Mouse (Mus musculus) embryo, embryonic 11 days (tissue): Measurements from ENCODE around the gene 4930523C07Rik.

Experiments used
- DNase-seq: peaks from one replicate; pipeline ENCODE4 v3.0.0-alpha.2; 2015

Gene 4930523C07Rik

DNA sequence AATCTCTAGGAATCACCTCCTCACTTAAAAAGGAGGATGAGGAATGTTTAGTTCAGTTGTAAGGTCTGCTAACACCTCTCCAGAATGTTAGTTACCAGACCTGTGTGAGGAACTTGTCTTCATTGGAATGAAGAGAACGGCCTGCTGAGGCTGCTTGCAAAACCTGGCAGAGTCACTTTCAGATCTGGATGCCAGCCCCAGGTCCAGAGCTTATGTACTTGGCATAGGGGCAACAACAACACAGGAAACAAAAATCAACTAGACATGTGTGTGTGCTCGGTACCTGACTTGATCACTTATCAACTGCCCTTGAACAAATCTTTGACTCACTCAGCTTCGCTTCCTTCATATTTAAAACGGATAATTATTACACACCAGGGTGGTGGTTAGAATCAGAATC is 2.6 kb downstream of the 4930523C07Rik start:
- DNase-seq: no peak

DNA sequence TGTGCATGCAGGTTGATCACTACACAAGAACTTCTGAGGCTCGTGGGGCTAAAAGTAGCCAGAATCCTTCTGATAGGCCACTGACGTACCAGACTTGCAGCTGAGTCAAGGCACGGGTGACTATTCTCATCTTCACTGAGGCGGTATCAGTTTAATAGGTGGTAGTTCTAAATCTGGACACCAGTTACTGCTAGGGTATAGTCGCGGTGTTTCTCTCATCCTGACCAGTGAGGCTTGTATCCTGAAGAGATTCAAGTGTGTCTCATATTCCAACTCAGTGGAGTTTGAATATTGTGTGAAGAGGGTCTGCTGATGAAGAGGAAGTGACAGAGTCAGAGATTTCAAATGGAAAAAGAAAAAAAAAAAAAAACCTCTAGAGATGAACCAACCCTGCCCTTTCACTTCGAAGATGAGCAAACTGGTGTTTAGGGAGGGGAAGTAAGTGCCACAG is 3.3 kb downstream of the 4930523C07Rik start:
- DNase-seq: no peak

DNA sequence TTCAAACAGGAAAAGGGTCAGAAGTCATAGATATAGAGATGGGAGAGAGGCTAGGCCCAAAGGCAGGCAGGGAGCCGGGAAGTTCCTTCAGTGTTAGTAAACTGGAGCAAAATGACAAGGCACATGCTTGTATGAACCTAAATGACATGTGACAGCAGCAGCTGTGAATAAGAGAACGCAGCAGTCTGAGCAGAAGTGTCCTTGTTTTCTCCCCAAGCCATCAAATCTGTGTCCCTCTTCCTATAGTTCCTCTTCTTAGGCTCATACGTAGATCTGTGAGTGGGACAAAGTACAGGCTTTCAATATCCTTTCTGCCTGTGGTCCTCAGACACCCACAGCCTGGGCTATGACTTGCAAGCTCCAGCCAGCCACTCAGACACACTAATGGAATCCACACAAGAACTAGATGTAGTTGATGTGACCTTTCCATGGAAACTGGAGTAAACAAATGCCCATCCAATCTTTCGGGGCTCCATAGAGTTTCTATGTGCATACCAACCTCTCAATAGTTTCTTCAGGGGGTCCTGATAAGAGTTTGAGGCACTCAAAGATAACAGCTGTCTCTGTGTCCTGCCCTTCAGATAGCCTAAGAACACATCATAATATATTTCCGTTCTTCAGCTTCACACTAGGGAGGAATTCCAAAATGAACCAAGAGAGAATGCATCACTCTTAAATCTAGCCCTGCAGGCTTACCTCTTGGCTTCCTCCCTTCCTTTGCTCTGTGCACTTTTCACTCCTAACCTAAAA is 5.1 kb downstream of the 4930523C07Rik start:
- no peak for DNase-seq

DNA sequence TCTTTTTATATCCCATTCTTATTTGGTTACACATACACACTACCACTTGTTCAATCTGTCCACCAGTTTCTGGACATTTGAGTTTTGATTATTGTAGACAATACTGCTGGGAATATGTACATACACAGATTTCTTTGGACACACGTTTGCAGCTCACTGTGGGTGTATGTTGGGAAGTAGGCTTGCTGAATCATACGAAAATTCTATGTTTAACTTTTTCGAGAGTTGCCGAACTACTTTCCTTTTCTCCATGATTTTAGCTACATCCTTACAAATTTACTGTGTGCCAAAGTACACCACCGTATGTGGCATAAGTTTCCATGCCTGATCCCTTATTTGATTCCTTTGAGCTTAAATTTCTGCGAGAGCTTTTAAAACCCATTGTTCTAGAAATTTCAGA is 6.7 kb downstream of the 4930523C07Rik start:
- no peak for DNase-seq

DNA sequence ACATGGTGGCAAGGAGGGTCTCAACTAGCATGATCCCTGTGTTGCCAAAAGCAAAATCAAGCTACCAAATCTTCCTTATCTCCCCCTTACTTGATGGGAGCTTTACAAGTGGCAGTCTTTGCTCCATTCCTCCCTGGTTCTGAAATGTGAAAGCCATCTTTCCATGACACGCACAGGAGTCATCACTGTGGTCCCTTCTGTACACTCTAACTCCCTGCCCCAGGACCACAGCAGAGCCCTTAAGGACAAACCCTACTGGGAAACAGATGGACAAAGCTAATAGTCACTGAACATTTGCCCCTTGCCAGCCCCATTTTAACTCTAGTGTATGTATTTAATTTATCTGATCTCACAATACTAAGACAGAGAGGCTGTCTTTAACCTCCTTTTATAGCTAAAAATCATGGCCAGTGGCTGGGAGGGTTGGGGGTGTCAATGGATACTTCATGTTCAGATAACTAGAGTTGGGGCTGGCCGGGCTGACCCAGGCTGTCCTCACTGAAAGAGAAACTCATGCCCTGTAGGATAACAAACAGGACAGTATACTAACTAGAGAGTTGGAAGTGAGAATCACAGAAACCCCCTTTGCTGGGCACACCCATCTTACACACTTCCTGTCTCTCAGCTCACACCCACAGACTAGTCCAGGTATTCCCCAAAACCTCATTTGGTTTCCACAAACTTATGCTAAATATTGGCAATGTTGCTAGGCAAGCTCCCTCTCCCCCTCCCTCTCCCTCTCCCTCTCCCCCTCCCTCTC is 8.6 kb downstream of the 4930523C07Rik start:
- DNase-seq: no peak

DNA sequence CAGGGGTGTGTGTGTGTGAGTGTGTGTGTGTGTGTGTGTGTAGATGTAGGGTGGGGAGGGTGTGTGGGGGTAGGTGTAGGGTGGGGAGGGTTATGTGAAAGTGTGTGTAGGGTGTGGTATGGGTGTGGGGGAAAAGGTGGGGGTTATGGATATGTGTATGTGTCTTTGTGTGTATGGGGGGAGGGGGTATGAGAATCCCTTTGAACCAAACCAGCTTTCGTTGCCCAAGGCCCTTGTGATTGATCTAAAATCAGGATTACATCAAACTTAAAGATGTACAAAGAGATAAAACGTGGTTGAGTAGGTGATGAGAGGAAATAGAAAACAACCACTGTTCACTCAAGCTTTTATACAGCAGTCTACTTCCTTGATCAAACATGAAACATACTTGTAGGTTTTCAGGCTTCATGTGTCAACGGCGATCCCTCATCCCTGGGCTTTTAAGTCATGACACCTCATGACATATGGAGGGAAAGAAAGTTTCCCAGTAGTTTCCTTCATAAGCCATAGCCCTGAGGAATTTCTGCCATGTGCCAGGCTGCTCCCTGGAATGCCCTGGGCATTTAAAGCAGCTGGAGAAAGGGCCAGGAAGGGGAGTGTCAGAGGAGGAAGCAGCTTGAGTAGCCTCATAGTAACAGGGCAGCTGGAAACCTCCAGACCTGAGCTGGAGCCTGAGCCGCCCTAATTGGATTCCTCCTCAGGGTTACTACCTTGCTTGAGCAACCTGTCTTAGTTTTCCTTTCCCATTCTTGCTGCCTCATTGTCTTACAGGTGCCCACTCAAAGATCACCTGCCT is 9.5 kb downstream of the 4930523C07Rik start:
- no peak for DNase-seq

DNA sequence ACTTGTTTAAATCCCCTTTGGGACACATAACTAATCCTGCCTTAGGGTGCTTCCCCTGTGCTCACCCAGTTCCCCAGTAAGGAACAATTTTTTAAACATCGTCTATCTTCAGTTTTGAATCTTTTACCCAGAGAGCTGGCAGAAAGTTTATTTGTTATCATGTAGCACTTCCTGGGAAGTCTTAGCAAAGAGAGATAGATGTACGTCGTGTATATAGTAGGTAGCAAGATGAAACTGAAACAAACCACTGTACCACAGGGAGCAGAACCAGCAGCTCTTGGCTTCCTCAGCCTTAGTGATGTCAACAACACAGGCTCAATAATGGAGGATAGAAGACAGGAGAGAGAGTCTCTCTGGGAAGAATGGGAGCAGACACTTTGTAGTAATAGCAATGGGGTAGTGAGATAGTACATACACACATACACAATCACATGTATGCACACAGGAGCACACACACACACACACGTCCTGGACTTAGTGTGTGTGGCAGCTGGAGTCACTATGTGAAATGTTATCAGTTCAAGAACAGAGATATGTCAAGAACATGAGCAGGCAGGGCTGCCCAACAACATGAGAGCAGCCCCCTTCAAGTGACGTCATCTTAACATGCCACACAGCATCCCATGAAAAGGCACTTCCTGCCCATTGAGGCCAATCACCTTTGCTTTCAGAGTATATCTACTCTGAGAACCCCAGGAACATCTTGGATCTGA is 10.3 kb downstream of the 4930523C07Rik start:
- no peak for DNase-seq

DNA sequence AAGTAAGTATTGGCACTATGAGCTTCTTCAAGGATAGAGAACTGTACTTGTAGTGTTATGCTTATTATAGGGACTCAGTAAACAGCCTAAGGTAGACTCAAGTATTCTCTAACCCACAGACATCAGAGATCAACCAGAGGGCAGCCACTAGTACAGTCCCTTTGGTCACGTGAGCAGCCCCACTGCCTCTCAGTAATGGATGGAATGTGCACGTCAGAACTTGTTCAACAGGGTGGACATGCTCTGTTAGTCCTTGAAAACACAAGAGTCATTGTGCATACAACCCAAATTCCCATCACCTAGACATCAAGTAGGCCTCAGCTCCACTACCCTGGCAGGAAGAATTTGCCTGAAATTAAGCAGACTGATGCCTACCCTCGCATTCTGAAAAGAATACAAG is 13.5 kb downstream of the 4930523C07Rik start:
- no peak for DNase-seq

DNA sequence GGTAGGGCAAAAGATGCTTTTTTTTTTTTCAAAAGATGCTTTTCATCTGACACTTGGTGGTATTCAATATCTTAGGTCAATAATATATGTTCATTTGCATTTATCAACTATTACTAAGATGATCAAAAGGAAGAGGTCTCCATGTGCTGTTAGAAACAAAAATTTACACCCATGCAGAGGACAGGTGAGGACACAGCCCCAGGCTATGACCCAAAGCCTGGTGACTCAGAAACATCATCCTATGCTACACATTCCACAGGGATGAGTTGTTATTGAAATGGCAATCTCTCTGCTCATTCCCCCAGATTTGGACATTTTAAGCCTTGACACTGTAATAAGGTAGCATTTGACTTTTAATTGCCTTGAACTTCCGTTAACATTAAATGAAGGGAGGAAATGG is 15.7 kb downstream of the 4930523C07Rik start:
- DNase-seq: no peak

DNA sequence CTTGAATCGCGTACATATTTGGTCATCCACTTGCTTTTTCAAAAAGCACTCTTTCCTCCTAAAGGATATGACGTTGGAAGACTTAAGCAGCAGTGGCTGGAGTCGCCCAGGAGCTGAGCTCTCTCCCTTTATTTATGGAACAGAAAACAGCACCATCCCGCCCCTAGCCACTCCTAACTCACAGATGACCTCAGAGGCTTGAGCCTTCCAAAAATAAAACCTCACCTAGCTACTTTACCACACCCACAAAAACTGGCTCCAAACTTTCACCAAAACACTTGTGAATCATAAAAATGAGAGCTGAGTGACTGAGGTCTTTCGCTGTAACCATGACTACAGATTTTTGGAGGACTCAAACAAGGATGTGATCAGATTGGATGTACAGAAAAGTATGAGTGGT is 16.4 kb downstream of the 4930523C07Rik start:
- no peak for DNase-seq

DNA sequence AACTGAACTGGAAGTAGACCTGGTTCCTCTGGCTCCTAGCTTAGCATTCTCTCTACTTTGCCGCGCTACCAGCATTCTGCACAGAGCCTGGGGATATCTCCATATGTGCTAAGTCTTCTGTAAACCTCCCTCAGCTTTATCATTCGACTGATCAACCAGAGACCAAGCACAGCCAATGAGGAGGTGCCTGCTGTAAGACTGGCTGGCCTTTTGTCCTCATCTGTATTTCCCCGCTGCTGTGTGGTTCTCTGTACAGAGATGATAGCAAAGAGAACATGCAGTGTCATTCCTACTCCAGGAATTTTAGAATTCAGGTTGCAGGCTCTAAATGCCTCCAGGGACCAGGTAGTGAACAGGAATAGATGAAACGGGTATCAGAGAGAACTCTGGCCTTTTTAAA is 17.1 kb downstream of the 4930523C07Rik start:
- DNase-seq: no peak

DNA sequence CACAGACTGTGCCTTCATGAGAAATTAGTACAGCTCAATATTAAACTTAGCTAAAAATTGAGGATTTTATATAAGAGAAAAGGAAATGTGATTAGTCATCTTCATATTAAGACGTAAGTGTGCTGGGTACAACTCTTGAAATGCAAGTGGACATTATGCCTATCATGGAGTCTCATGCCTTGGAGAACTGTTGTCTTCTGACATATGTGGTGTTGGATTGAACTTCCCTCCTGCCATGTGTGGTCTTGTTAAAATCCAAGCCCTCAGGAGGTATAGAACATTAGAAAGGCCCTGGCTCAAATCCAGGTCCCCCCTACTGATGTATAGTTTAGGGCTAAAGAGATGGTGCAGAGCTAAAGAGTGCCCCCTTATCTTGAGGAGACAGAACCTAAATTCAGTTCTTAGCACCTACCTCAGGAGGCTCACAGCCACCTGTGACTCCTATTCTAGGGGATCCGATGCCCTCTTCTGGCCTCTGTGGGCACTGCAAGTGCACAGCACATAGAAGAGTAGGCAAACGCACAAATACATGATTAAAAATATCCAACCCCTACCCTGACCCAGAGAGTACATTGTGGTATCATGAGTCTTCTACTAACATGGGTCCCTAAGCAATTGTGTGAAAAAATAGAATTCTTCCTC is 17.7 kb downstream of the 4930523C07Rik start:
- DNase-seq: peak; percentile 14

DNA sequence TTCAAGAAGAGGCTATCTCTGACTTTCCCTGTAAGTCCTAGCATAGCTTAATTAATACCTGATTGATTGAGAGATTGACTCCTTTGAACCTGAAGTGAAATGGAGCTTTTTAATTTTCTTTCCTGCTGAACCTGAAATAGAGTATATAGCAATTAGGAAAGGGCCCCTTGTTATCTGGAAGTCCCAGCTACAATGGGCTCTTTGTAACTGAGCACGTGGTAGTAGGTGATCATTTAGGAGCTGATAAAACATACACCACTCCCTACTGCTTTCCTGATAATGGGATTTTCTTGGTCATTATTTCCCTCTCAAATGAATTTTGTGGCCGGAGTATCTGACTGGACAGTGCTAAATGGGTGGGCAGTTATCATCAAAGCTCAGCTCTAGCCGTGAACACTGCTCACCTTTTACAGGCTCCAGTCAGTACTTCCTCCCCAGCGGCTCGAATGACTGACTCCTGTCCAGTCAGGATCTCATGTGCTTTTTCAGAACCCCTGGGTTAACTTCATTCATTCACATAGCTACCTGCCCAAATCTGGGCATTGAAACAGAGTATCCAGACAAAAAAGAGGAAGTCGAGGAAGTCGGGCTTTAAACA is 20.5 kb downstream of the 4930523C07Rik start:
- DNase-seq: no peak

DNA sequence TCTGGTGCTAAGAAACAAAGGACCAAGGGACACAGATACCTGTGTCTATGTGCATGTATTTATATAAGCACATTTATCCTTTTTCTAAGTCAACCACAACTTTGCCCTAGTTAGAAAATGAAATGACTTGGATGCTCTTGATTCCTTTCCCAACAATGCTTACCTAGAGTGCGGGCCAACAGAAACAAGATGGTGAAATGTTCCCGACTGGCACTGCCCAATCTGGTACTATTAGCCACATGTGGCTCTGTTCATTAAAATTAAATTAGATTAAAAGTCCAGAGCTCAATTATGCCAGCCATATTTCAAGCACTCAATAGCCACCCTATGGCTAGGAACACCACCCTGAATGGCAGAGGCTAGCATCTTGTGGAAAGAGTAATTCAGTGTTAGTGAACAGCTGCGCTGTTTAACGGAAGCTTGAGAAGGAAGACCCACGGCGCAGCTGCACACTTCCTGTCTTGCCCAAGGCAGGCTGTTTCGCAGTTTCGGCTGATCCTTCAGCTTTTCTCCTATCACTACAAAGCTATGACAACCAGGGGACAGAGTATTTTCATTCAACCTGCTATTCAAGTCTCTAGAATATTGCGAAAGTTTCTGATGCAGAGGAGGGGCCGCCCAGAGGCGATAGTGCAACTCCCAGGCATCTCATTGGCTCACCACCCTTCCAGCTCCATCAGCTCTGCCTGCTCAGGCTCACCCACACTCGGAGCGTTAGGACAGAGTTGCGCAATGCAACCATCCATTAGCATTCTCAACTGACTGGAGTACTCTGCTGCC is 34.9 kb downstream of the 4930523C07Rik start:
- DNase-seq: peak; percentile 5

DNA sequence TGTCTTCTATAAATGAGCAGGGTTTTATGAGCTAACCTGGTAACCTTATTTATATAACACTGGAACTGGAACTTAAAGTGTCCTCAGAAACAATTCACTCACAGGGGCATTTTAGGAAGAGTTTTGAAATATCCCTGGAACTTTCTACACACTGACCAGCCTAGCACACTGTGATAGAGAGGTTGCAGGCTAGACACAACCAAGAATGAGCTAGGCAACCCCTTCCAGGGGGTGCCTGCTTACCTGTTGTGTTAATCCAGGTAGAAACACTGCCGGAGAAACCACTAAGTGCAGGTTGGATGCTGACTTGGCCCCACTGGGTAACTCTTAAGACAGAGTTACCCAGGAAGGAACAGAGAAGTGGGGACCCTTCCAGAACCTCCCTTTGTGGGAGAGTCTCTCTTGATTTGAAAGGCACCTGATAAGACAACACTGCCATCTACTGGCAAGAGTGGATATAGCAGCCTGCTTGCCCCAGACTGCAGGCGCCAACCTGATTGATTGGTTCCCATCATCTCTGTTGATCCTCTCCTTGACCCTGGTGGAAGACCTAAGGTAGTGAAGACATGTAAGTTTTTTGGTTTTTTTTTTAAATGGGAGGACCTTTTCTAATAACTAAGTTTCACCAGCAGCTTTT is 36.7 kb downstream of the 4930523C07Rik start:
- DNase-seq: peak; percentile 77

DNA sequence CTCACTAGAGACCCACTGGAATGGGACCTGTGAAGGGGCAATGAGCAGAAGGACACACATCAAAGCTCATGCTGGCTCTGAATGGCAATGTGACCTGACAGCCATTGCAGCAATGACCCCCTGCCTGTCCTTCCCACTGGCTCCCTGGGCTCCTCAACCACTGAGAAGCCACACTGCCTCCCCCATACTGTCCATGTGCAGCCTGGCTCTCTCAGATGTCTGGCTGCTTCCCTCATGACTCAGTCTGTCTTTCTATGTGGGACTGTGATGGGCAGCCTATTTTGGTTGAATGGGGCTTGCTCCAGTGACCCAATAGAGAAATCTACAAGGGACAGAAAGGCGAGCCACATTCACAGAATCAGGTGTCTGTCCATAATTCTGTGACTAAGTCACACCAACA is 38.5 kb downstream of the 4930523C07Rik start:
- DNase-seq: no peak

DNA sequence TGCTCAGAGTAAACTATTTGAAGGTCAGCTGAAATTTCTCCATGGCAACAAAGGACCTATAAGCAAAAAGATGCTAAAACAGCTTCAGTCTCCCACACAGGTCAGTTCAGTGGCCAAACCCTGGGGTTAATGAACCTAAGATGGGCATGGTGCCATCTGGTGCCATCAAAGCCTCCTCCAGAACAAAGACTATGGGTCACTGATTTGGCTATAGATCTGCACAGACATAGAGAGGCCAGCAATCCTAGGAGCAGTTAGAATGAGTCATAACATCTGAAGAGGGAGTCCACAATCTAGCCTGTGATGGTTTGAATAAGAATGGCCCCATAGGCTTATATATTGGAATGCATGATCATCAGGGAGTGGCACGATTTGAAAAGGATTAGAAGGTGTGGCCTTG is 40.1 kb downstream of the 4930523C07Rik start:
- no peak for DNase-seq

DNA sequence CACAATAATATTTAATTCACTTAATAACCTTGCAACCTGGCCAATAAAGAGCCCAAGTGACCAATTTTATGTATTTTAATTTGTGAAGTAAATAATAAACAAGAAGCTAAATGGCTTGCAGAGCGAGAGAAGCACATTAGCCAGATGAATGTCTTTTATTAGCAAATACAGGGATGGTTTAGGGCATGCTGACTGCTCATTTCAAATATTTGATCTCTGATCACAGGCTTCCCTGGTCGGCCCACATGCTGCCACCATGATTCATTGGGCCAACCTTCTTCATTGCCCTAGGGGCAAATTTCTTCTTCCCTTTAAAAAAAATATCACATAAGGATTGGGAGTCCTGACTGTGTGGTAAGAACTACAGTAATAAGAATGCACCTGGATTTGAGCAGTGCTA is 42.5 kb downstream of the 4930523C07Rik start:
- DNase-seq: no peak

DNA sequence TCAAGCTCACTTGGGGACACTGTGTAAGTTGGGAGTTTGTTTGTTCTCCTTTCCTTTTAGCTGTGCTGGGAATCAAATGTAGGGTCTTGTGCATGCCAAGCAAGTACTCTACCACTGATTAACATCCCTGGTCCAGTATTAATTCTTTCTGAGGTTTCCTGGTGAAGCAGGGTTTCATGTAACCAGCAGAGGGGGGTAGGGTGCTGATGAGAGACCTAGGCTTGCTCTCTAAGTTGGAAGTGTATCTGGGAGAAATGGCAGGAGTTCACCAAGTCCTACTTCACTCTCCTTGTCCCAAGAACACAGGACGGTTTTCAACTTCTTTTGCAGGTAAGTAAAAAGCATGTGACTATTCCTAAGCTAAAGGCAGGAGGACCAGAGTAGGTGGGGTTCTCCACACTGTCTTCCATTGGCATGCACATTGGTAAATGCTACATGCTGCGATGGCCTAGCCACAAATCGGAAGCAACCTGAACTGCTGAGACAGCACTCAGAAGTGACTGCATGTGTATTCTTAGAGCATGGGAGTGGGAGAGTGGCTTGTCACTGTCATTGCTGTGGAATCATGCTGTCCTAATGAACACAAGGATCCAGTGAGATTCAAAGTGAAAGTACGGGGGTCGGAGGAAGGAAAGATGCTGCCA is 55.6 kb downstream of the 4930523C07Rik start:
- DNase-seq: peak; percentile 15

DNA sequence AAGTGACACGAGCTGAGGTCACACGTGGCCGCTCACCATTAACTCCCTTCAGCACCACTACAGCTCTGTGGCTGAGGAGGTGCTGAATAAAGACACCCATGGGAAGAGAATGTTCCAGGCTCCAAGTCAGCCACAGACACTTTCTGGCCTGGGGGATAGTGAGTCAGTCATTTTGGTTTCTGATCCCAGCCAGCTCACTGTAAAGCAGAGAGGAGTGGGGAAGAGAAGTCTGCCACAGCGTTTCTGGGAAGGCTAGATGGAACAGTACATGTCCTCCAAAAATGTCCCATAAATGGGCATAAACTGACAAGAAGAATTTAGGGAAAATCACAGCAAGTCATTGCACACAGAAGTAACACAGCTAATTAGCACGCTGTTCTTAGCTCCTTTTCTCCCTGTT is 56.8 kb downstream of the 4930523C07Rik start:
- DNase-seq: no peak
